Mouse (Mus musculus): ENCODE data around the gene Gm20388. TPM values are rescaled to one million over a fixed set of nuclear protein-coding genes. Genes with fewer than 3 reads are reported as not detected.
"Not testable (repeated sequence)": the region's sequence is repeated elsewhere in the genome, so short reads cannot be mapped to it uniquely, and the experiment has no call there.

Gene Gm20388
- total RNA-seq, 2 experiments from 2014 or later = 12.7 TPM; not detected in 1

DNA sequence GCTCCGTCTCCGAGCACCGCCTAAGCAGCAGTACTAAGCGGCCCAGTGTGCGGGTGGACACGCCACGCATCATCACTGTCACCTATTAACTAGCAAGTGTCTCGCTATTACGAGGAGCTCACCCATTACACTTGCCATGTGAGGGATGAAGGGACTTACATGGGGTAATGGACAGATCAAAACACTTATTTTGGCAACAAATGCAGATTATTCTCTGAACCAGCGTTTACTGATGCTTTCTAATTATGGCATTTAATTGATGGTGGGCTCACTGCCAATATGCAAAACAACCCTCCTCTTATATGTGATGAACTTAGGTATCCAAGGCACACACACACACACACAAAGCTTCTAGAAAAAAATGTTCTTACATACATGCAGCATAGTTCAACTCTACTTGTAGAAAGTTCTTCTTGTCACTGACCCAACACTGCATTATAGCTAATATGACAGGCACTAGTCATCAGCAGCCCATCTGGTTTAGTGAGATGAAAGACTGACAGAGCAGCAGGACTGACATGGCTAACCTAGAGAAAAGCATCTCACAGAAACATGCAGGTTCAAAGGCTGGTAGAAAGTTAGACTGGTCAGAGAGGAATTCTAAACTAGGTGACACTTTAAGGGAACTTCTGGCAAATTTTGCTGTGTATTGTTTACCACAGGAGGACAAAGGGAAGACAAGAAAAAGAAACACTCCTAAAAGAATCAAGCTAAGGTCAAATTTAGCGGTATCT lies 3128.9 kb downstream of the Gm20388 start:
- no peak for DNase-seq

DNA sequence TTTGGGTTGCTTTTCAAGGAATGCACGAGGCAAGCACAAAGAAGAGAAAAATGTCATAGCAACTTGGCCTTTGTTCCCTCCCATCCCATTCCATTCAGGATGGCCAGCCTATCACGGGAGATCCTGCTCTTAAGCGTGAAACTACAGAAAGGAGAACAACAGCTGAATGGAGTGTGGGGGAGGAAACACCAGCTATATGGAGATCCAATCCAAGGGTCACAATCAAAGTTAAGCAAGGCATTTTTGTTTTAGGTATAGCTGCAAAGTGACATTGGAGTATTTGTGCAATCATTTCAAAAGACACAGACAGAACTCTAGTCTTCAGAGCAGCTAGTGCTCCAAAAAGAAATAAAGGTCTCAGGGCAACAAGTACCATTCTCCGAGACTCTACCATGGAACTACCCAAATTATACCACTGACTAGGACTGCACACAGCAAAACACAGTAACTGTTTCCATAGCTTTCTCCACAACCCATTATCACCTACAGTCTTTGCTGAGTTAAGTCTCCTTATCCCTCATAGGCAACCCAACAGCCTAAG lies 3129.5 kb downstream of the Gm20388 start:
- no peak for DNase-seq

- DNase-seq = peak; percentile 54 to 58
Measured at GRCm38 (mm10) chr8:123041008-123041773, 3130.6 kb downstream of the Gm20388 start.

DNA sequence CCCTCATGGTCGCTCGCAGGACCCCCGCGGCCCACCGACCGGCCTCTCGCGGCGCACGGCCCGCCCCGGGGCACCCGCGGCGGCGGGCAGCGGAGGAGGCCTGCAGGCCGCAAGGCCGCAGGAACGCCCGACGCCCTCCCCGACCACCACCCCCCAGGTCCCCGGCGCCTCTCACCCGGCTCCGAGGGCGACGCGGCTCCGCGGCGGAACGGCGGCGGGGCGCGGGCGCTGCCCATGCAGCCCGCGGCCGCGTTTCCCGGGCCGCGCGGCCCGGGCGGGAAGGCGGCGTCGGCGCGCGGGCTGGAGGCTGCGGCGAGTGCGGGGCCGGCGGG lies 3131.1 kb downstream of the Gm20388 start:
- DNase-seq = no peak

DNA sequence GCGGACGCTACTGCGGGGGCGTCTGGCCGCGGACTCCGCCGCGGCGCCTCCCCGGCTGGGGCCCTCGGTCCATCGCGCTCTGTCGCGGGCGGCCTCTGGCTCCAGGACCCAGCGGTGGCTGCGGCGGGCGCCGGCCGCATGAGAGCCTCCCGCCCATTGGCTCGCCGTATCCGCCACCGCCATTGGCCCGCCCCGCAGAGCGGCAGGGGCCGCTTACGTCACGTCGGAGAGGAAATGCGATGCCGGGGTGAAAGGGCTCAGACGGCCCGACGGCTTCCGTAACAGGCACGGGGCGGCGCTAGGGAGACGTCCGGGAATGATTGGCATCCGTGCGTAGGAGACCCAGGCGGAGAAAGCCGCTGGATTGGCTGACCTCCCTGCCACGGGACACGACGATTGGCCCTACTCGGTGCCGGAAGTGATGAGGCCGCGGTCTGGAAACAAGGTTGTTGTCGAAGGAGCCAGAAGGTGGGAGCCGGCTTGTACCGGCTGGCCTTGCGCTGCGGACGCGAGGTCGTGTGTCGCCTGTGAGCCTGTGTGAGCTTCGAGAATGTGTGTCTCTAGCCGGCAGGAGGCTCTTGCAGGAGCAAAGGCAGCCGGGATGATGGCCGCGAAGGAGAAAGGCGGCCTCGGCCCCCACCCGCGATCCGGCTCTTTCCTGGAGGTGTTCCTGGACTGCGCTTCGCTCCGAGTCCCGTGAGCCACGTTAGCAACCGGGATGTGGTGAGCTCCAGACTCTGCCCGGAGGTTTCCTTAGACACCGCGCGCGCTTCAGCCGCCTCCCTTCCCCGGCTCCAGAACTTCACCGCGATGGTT lies 3131.7 kb downstream of the Gm20388 start, which contains the start of gene Ankrd11:
Gene Ankrd11, minus strand, starts transcription at position 120 of the 816 bp plus-strand sequence.
- peak; percentile 100 for DNase-seq

GRCm38 (mm10) chr8:123042974-123043625 lies 3132.5 kb downstream of the Gm20388 start:
- DNase-seq = no peak

DNA sequence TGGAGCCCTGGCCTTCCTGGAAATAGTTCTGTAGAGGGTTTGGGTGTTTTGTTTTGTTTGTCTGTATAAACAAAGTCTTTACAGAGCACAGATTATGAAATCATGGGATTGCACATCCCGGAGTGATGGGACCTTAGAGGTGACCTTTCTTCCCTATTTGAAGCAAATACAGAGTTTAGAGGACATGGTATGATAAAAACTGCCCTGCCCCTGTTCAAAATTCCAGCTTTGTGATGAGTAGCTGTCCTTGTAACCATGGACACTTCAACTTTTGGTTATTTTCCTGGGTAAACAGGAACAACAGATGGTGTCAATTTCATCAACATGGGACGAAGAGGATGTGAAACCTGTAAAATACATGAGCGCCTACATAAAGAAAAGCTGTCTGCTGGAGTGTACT lies 3133.3 kb downstream of the Gm20388 start:
- no peak for DNase-seq

- DNase-seq = not testable (repeated sequence)
Measured at GRCm38 (mm10) chr8:123044743-123045425, 3134.2 kb downstream of the Gm20388 start.

DNA sequence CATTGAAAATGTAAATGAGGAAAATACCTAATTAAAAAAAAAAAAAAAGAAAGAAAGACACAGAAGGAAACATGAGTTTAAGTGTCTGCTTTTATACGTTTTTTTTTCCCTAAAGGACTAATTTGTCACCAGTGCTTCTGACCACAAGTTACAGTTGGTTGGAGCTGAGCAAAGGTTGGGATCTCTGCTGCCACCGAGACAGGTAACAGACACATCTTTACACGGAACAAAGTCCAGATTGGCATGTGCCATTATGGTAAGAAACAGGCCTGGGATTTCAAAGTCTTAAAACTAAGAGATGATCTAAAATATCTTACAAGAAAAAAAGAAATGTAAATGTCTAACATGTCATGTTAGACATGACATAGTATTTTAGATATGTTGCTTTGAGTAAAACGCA lies 3136.1 kb downstream of the Gm20388 start:
- DNase-seq = no peak

DNA sequence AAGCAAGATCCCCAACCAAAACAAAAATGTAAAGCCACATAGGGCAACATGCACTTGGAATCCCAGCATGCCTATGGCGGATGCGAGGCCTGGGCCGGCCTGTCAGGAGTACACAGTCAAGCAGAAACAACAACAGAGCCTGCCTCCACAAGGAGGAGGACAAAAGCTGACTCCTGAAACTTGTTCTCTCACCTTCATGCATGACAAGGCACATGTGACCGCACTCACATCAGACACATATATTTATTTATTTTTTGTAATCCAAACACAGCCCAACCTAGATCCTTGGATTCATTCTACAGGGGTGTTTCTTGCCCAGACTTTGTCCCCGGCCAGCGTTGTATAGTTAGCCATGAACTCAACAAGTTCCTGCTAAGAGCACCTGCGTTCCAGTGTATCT lies 3137.2 kb downstream of the Gm20388 start:
- DNase-seq = no peak

GRCm38 (mm10) chr8:123048402-123048801 lies 3137.8 kb downstream of the Gm20388 start:
- no peak for DNase-seq

DNA sequence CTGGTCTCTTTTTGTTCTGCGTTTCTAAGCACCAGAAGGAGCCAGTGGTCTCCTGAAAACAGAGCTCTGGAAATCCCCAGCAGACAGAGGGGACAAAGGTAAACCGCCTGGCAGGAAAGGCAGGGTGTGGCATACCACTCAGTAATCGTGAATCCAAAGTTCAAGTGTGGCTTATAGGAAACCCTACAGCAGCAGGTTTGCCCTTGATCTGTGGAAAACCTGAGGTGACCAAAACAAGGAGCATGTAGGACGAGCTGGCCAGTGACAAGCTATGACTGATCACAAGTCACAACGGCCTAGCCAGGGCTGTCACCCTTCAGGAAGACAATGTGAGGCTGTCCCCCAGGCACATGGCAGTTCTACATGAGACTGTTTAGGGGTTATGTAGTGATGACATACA lies 3140.8 kb downstream of the Gm20388 start:
- no peak for DNase-seq

DNA sequence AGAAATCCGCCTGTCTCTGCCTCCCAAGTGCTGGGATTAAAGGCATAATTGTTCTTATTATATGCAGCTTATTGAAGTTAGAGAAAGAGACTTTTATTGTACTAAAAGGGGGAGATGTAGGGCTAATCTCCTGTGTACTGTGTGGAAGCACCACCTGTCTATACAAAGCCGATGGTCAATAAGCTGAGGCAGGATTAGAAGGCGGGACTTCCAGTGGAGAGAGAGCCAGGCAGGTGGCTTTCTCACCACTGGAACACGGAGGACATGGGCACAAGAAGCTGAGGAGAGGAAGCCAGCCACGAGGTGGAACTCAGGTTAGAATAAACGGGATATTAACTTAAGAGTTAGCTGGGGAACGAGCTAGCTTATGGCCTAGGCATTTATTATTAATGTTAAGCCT lies 3152.1 kb downstream of the Gm20388 start, which contains the start of gene Spg7:
Gene Spg7, plus strand, starts transcription at position 222 of the 400 bp plus-strand sequence.
- no peak for DNase-seq

DNA sequence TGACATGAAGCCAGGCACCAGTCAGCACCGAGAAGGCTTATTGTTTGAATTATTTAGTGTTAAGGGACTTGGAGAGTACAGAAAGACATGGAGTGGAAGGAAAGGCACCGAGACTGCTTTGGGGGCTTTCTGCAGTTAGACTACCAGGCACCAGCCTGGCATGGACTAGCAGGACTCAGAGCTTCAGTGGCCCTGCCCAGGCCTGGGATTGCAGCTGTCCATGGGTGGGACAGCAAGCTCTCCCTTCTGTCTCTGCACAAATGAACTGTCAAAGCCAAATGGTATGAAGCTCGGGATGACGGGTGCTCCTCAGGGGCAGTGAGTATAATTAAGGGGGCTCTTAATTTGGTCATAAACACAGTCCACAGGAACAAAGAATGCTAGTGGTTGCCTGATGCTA lies 3153.4 kb downstream of the Gm20388 start:
- DNase-seq = no peak

GRCm38 (mm10) chr8:123064809-123065213 lies 3154.2 kb downstream of the Gm20388 start:
- DNase-seq = no peak

- DNase-seq = peak; percentile 95 to 96
Measured at GRCm38 (mm10) chr8:123065214-123066100, 3154.8 kb downstream of the Gm20388 start.

DNA sequence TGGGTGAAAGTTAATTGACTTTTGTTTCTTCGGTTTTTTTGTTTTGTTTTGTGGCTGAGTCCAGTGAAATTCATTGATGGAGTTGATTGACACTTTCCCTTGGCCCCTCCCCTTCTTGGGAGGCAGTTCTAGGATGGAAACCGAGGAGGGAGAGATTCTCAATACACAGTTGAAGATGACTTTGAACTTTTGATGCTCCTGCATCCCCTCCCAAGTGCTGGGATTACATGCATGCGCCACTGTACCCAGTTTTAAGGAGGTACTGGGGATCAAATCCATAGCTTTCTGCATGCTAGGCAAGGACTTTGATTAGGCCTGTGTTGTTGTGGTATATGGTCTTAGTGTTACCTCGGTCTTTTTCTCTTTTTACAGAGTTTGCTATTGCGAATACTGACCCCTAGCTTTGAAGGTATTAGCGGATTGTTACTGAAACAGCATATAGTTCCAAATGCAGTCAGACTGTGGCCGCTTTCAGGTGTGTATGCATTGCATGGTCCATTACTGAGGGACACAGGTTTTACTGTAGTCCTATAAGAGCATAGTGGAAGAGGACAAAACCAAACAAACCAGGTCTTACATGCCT lies 3155.6 kb downstream of the Gm20388 start:
- DNase-seq = no peak

DNA sequence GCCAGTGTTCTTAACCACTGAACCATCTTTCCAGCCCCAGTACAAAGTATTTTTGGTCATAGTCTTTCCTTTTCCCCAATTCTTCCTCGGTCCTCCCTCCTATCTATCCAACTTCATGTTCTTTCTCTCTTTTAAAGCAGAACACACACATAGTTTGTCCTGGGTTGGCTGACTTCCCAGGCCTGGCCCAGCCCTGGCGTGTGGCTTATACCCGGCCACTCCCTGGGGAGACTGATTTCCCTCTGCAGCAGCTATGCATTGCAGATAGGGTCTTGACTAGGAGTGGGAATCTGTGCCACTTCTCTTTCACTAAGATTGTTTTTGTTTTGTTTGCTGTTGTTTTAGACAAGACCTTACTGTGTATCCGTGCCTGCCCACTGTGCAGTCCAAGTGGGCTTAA lies 3160.5 kb downstream of the Gm20388 start:
- DNase-seq = no peak

GRCm38 (mm10) chr8:123077213-123077612 lies 3166.6 kb downstream of the Gm20388 start:
- DNase-seq = no peak

GRCm38 (mm10) chr8:123082993-123083392 lies 3172.4 kb downstream of the Gm20388 start:
- DNase-seq = no peak
